Mouse (Mus musculus) intestine, postnatal 0 days (tissue): ENCODE measurements around the gene Cops3. TPM values are rescaled to one million over a fixed set of nuclear protein-coding genes. Genes with fewer than 3 reads are reported as not detected.

Experiments
- ATAC-seq: fragments of 200-750 bp; cut with Nextera tagmentation; 2 replicates; pipeline ENCODE4 v1.8.0; 2017; ENCODE audit warnings: mild to moderate bottlenecking, moderate TSS enrichment, moderate library complexity
- H3K27ac ChIP-seq: fragments of 300-500 bp; sonication (generic); 2 replicates; pipeline ENCODE4 v1.5.1; 2014; ENCODE audit warnings: mild to moderate bottlenecking, low read depth, low read length, moderate library complexity
- H3K27me3 ChIP-seq: fragments of 300-500 bp; sonication (generic); replicated peaks from 2 replicates; pipeline ENCODE4 v1.6.1; 2014; ENCODE audit warnings: low read length, mixed read lengths; ENCODE audit not compliant: control insufficient read depth, insufficient read depth
- H3K36me3 ChIP-seq: fragments of 300-500 bp; sonication (generic); 2 replicates; pipeline ENCODE4 v1.6.1; 2014; ENCODE audit warnings: mild to moderate bottlenecking, moderate library complexity; ENCODE audit not compliant: control insufficient read depth, insufficient read depth
- H3K4me1 ChIP-seq: fragments of 300-500 bp; sonication (generic); replicated peaks from 2 replicates; pipeline ENCODE4 v1.6.1; 2014; ENCODE audit warnings: antibody characterized with exemption, low read length, mixed read lengths; ENCODE audit not compliant: control insufficient read depth, insufficient read depth
- H3K4me2 ChIP-seq: fragments of 300-500 bp; sonication (generic); replicated peaks from 2 replicates; pipeline ENCODE4 v1.6.1; 2014; ENCODE audit warnings: low read depth, mild to moderate bottlenecking, moderate library complexity
- H3K4me3 ChIP-seq: fragments of 300-500 bp; sonication (generic); 2 replicates; pipeline ENCODE4 v1.5.1; 2014; ENCODE audit warnings: low read depth, low read length
- H3K9ac ChIP-seq: fragments of 300-500 bp; sonication (generic); 2 replicates; pipeline ENCODE4 v1.6.1; 2014; ENCODE audit warnings: mild to moderate bottlenecking, low read depth, low read length
- H3K9me3 ChIP-seq: fragments of 300-500 bp; sonication (generic); 2 replicates; pipeline ENCODE4 v1.6.1; 2016; ENCODE audit warnings: mixed run types; ENCODE audit not compliant: control insufficient read depth
- CTCF ChIP-seq: sonication (generic); IDR thresholded peaks from 2 replicates; pipeline ENCODE4 v1.5.1; 2016; ENCODE audit warnings: low read depth, mild to moderate bottlenecking, control low read depth, antibody characterized with exemption, moderate library complexity
- WGBS: fragments of 180-500 bp; shearing (Covaris S2); extraction: QIAGEN DNeasy Blood & Tissue Kit; methylation state at CpG from one replicate; pipeline ENCODE4 v1.1.7; 2014; 5-methylcytosine and 5-hydroxymethylcytosine counted together
- polyA plus RNA-seq: library from polyadenylated mRNA; unstranded; fragments of >200 nt; fragmentation: Nextera tagmentation; extraction: Ambion mirVana; gene quantifications from 2 replicates; pipeline ENCODE4 v1.2.1, GENCODE M21; 2015

The Cops3 gene
- polyA plus RNA-seq, 1 experiment from 2014 or later: 85.6 TPM

GRCm38 (mm10) chr11:59801881-59802280 is 37.8 kb downstream of the Cops3 start:
- no peak overlapping the region for H3K4me3 ChIP-seq
- H3K4me2 ChIP-seq: no peak overlapping the region
- no peak for TF ChIP-seq CTCF
- no peaks in the 10 kb centered on the region for H3K27me3 ChIP-seq
- no peak overlapping the region for H3K27ac ChIP-seq
- no peak for ATAC-seq
- WGBS: 95% methylated on average over 8 of the region's 8 CpGs
- no peak overlapping the region for H3K9ac ChIP-seq
- H3K4me1 ChIP-seq: no peaks in the 10 kb centered on the region
- peaks cover 99% of the 10 kb centered on the region for H3K36me3 ChIP-seq
- no peaks in the 10 kb centered on the region for H3K9me3 ChIP-seq

- Histone ChIP-seq H3K27me3 (no peaks in the 10 kb centered on the region), H3K27ac (no peak overlapping the region), H3K4me2 (no peak overlapping the region), H3K9ac (no peak overlapping the region), H3K36me3 (peaks cover 99% of the 10 kb centered on the region), H3K4me3 (no peak overlapping the region), H3K4me1 (no peaks in the 10 kb centered on the region), H3K9me3 (no peaks in the 10 kb centered on the region)
- 92% methylated on average over 10 of the region's 10 CpGs for WGBS
- peak; percentile 47 for TF ChIP-seq CTCF
- ATAC-seq: no peak
Measured at GRCm38 (mm10) chr11:59800412-59800811, 39.2 kb downstream of the Cops3 start.

GRCm38 (mm10) chr11:59793390-59793789 is 46.2 kb downstream of the Cops3 start:
- WGBS: 90% methylated on average over 6 of the region's 6 CpGs
- no peak overlapping the region for H3K27ac ChIP-seq

GRCm38 (mm10) chr11:59789311-59789710 is 50.3 kb downstream of the Cops3 start:
- Histone ChIP-seq H3K9ac (no peak overlapping the region), H3K9me3 (no peaks in the 10 kb centered on the region), H3K27me3 (no peaks in the 10 kb centered on the region), H3K4me2 (0 out of 2 replicates have a peak overlapping the region, but pooled peaks have one; percentile 1), H3K27ac (no peak overlapping the region), H3K36me3 (peaks cover 33% of the 10 kb centered on the region), H3K4me1 (peaks cover 8% of the 10 kb centered on the region; the same call in 1 of the 2 replicates), H3K4me3 (no peak overlapping the region)
- no peak for TF ChIP-seq CTCF
- WGBS: 65% methylated on average over 1 of the region's 1 CpGs
- peak; percentile 68 for ATAC-seq

More at GRCm38 (mm10) chr11:59793390-59793789, 46.2 kb downstream of the Cops3 start:
- H3K4me3 ChIP-seq: no peak overlapping the region
- no peak for TF ChIP-seq CTCF
- ATAC-seq: no peak
- H3K36me3 ChIP-seq: peaks cover 74% of the 10 kb centered on the region
- no peak overlapping the region for H3K4me2 ChIP-seq
- H3K4me1 ChIP-seq: no peaks in the 10 kb centered on the region
- H3K27me3 ChIP-seq: no peaks in the 10 kb centered on the region
- no peaks in the 10 kb centered on the region for H3K9me3 ChIP-seq
- no peak overlapping the region for H3K9ac ChIP-seq

- peak; percentile 62 for ATAC-seq
- H3K4me3 ChIP-seq: peak within 1 kb of the TSS; percentile 44
- peaks cover 8% of the 10 kb centered on the region; the same call in 1 of the 2 replicates for H3K4me1 ChIP-seq
- no peaks in the 10 kb centered on the region for H3K27me3 ChIP-seq
- peak; percentile 6; the same call in 1 of the 2 replicates for TF ChIP-seq CTCF
- H3K9me3 ChIP-seq: no peaks in the 10 kb centered on the region
- no peak within 1 kb of the TSS for H3K27ac ChIP-seq
- peaks cover 13% of the 10 kb centered on the region for H3K36me3 ChIP-seq
- H3K4me2 ChIP-seq: peak within 1 kb of the TSS; percentile 91
- peak within 1 kb of the TSS; percentile 46 for H3K9ac ChIP-seq
- WGBS: 1% methylated on average over 50 of the region's 51 CpGs
Measured at GRCm38 (mm10) chr11:59787199-59787781, 52.3 kb downstream of the Cops3 start, which contains the start of gene Pld6. TSS of gene Pld6 (minus strand) at chr11:59787645.

- Histone ChIP-seq H3K9me3 (no peaks in the 10 kb centered on the region), H3K4me2 (peak overlapping the region; percentile 91), H3K36me3 (peaks cover 6% of the 10 kb centered on the region), H3K9ac (no peak overlapping the region), H3K4me3 (peak overlapping the region; percentile 44), H3K27ac (no peak overlapping the region), H3K4me1 (peaks cover 8% of the 10 kb centered on the region; the same call in 1 of the 2 replicates), H3K27me3 (no peaks in the 10 kb centered on the region)
- WGBS: 42% methylated on average over 15 of the region's 15 CpGs
- peak; percentile 12; the same call in 1 of the 2 replicates for ATAC-seq
- no peak for TF ChIP-seq CTCF
Measured at GRCm38 (mm10) chr11:59786444-59787198, 53.0 kb downstream of the Cops3 start.
